Mouse (Mus musculus) heart, postnatal 0 days (tissue): ENCODE measurements at regions not wholly inside any gene's neighbourhood (a gene's known extent, or its start where the extent isn't known, plus 50 kb on each side); places are given as distances from the start of the nearest gene placed in this dataset.

Experiments used
- CTCF ChIP-seq: IDR thresholded peaks from 2 replicates; pipeline ENCODE4 v1.5.1; 2016; ENCODE audit warnings: antibody characterized with exemption, control low read depth, low read depth
- EP300 ChIP-seq: IDR thresholded peaks from 2 replicates; pipeline ENCODE4 v1.6.1; 2016; ENCODE audit warnings: antibody characterized with exemption, low read depth

DNA sequence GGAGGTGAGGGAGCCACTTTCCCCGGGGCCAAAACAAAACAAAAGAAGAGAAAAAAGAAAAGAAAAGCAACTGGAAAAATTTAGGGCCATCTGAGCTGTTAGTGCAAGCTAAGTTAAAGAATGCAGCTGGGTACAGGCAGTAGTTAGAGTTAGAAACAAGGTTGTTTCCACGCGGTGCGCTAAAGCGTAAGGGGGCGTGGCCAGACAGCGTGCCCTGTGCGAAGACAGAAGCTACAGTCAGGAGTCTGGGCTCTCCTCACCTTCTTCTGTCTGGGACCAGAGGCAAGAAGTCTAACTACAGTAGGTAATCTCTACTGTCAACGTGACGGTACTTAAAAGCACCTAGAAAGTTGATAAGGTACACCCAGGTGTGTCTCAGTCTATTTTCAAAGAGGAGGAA lies 435.9 kb downstream of the Vrk1 start:
- TF ChIP-seq CTCF (no peak), EP300 (no peak)
